Mouse (Mus musculus) liver, embryonic 12.5 days (tissue): Measurements from ENCODE around the gene Myzap. TPM values are rescaled to one million over a fixed set of nuclear protein-coding genes. Genes with fewer than 3 reads are reported as not detected.

Experiments used
- ATAC-seq: fragments of 200-750 bp; cut with Nextera tagmentation; 2 replicates; pipeline ENCODE4 v1.8.0; 2017; ENCODE audit warnings: moderate number of reproducible peaks, mild to moderate bottlenecking, moderate library complexity
- H3K27ac ChIP-seq: fragments of 300-500 bp; sonication (generic); 2 replicates; pipeline ENCODE4 v1.5.1; 2016; ENCODE audit warnings: mild to moderate bottlenecking
- H3K27me3 ChIP-seq: fragments of 300-500 bp; sonication (generic); replicated peaks from 2 replicates; pipeline ENCODE4 v1.6.1; 2016; ENCODE audit warnings: mild to moderate bottlenecking, moderate library complexity
- H3K36me3 ChIP-seq: fragments of 300-500 bp; sonication (generic); 2 replicates; pipeline ENCODE4 v1.6.1; 2016; ENCODE audit warnings: mild to moderate bottlenecking, moderate library complexity
- H3K4me1 ChIP-seq: fragments of 300-500 bp; sonication (generic); 2 replicates; pipeline ENCODE4 v1.6.1; 2016
- H3K4me2 ChIP-seq: fragments of 300-500 bp; sonication (generic); 2 replicates; pipeline ENCODE4 v1.6.1; 2016; ENCODE audit warnings: mild to moderate bottlenecking, moderate library complexity
- H3K4me3 ChIP-seq: fragments of 300-500 bp; sonication (generic); 2 replicates; pipeline ENCODE4 v1.5.1; 2016; ENCODE audit warnings: mild to moderate bottlenecking, moderate library complexity
- H3K9ac ChIP-seq: fragments of 300-500 bp; sonication (generic); 2 replicates; pipeline ENCODE4 v1.6.1; 2016; ENCODE audit warnings: mild to moderate bottlenecking, moderate library complexity
- H3K9me3 ChIP-seq: fragments of 300-500 bp; sonication (generic); replicated peaks from 2 replicates; pipeline ENCODE4 v1.6.1; 2016; ENCODE audit warnings: mild to moderate bottlenecking, moderate library complexity
- WGBS: fragments of 180-500 bp; shearing (Covaris S2); methylation state at CpG from one replicate; pipeline ENCODE4 v1.1.7; 2016; ENCODE audit not compliant: insufficient replicate concordance; 5-methylcytosine and 5-hydroxymethylcytosine counted together
- polyA plus RNA-seq: library from polyadenylated mRNA; unstranded; fragments of >200 nt; fragmentation: Nextera tagmentation; extraction: Ambion mirVana; gene quantifications from 2 replicates; pipeline ENCODE4 v1.2.1, GENCODE M21; 2016

Myzap gene
- polyA plus RNA-seq: 4.4 TPM in 2 replicates

GRCm38 (mm10) chr9:71591938-71592548 is at the start of gene Myzap:
Gene Myzap (minus strand): TSS chr9:71592360.
- Histone ChIP-seq H3K9ac (peak within 1 kb of the TSS; percentile 60; the same call in 1 of the 2 replicates), H3K27ac (no peak within 1 kb of the TSS), H3K4me1 (peaks cover 25% of the 10 kb centered on the region; the same call in 1 of the 2 replicates), H3K4me2 (peak within 1 kb of the TSS; percentile 79), H3K9me3 (no peaks in the 10 kb centered on the region), H3K36me3 (no peaks in the 10 kb centered on the region), H3K27me3 (peaks cover 29% of the 10 kb centered on the region), H3K4me3 (peak within 1 kb of the TSS; percentile 57)
- WGBS: 2% methylated on average over 29 of the region's 29 CpGs
- peak; percentile 83 for ATAC-seq

- H3K9me3 ChIP-seq: peaks cover 6% of the 10 kb centered on the region; the same call in 1 of the 2 replicates
- no peaks in the 10 kb centered on the region for H3K4me1 ChIP-seq
- no peak overlapping the region for H3K27ac ChIP-seq
- peaks cover 6% of the 10 kb centered on the region for H3K36me3 ChIP-seq
- H3K9ac ChIP-seq: no peak overlapping the region
- H3K4me2 ChIP-seq: no peak overlapping the region
- no peaks in the 10 kb centered on the region for H3K27me3 ChIP-seq
- no peak overlapping the region for H3K4me3 ChIP-seq
- 64% methylated on average over 4 of the region's 4 CpGs for WGBS
- no peak for ATAC-seq
These were observed 48.3 kb upstream of the Myzap start for GRCm38 (mm10) chr9:71640361-71640927.

DNA sequence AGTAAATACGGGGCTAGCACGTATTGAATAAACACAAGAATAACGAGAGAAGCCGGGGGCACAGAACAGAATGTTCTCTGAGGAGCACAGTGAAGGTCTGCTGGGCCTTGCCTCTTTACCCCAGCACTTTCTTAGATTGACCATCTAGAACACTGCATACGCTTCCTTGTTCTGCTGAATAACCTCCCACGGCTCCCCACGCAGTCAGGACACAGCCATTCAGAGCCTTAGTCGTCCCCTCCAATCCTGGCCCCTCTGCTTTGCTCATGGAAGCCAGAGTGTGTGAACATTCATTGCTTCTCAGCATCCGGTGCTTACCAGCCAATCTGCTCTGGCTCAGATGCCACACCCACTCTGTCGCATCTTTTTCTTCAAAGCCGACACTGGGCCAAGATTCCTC is 46.0 kb upstream of the Myzap start:
- Histone ChIP-seq H3K36me3 (peaks cover 9% of the 10 kb centered on the region), H3K4me3 (no peak overlapping the region), H3K4me2 (no peak overlapping the region), H3K9ac (no peak overlapping the region), H3K4me1 (no peaks in the 10 kb centered on the region), H3K9me3 (peaks cover 12% of the 10 kb centered on the region), H3K27me3 (no peaks in the 10 kb centered on the region), H3K27ac (no peak overlapping the region)
- 69% methylated on average over 11 of the region's 11 CpGs for WGBS
- ATAC-seq: no peak

- no peak overlapping the region for H3K9ac ChIP-seq
- no peaks in the 10 kb centered on the region for H3K4me1 ChIP-seq
- H3K27ac ChIP-seq: no peak overlapping the region
- H3K27me3 ChIP-seq: no peaks in the 10 kb centered on the region
- no peak for ATAC-seq
- WGBS: 77% methylated on average over 1 of the region's 1 CpGs
- H3K9me3 ChIP-seq: peaks cover 6% of the 10 kb centered on the region; the same call in 1 of the 2 replicates
- no peak overlapping the region for H3K4me2 ChIP-seq
- H3K4me3 ChIP-seq: no peak overlapping the region
- peaks cover 3% of the 10 kb centered on the region for H3K36me3 ChIP-seq
These were observed 44.7 kb upstream of the Myzap start for GRCm38 (mm10) chr9:71636854-71637253.

DNA sequence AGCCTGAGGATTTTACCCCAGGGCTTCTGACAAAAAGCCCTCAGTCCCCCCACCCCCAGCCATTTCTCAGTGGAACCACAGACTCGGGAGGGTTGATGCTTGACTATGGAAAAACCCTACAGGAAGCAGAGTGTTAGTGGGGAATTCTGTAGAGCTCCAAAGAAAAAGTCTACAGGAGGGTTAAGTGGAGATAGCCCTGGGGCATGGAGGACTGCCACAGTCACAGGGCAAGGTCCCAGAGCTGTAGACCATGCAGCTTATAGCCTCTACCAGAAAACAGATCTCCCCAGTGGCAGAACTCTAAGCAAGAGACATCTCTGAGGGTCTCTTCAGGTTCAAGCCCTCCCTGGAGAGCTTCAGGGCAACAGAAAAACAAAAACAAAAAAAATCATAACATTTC is 43.5 kb upstream of the Myzap start:
- no peak overlapping the region for H3K4me2 ChIP-seq
- H3K4me3 ChIP-seq: no peak overlapping the region
- no peaks in the 10 kb centered on the region for H3K4me1 ChIP-seq
- H3K27ac ChIP-seq: no peak overlapping the region
- peaks cover 3% of the 10 kb centered on the region for H3K36me3 ChIP-seq
- no peak overlapping the region for H3K9ac ChIP-seq
- no peak for ATAC-seq
- peaks cover 6% of the 10 kb centered on the region; the same call in 1 of the 2 replicates for H3K9me3 ChIP-seq
- 46% methylated on average over 1 of the region's 1 CpGs for WGBS
- no peaks in the 10 kb centered on the region for H3K27me3 ChIP-seq

DNA sequence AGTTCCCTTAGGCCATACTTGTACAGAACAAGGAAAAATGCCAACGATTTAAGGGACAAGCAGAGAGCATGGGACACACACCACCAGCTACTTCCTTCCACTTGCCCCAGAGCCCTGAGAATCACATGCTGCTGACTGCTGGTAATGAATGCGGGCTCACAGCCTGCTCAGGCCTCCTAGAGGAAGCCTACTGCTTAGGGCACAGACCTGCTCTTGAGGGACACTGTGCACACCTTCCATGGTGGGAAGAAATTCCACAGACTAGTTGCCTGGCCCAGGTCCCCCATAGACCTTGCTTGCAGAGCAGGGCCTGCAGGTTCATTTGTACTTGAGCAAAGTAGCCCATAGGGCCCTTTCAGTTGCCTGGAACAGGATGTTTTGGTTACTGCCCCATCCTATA is 42.8 kb upstream of the Myzap start:
- no peak for ATAC-seq
- 58% methylated on average over 2 of the region's 2 CpGs for WGBS
- peaks cover 3% of the 10 kb centered on the region for H3K36me3 ChIP-seq

DNA sequence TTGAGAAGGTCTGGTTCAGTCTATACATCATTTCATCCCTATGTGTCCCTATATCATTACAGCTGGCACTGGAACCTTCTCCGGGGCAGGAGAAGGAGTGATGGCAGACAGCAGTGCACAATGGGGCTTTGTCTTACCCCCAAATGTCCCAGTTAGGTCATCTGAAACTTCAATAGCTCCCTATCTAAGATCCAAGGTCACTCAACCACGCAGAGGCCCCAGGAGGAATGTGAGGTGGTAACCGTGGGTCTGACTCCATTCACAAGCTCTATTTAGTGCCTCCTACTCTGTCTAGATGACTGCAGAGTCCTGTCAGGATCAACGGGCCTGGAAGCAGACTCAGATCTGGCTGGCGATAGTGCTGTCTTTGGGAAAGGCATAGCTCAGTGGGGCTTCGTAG is 36.8 kb upstream of the Myzap start:
- no peak overlapping the region for H3K4me2 ChIP-seq
- no peaks in the 10 kb centered on the region for H3K27me3 ChIP-seq
- ATAC-seq: no peak
- H3K27ac ChIP-seq: no peak overlapping the region
- H3K9ac ChIP-seq: no peak overlapping the region
- H3K4me1 ChIP-seq: no peaks in the 10 kb centered on the region
- H3K9me3 ChIP-seq: peaks cover 3% of the 10 kb centered on the region; the same call in 1 of the 2 replicates
- no peak overlapping the region for H3K4me3 ChIP-seq
- WGBS: 66% methylated on average over 6 of the region's 6 CpGs
- no peaks in the 10 kb centered on the region; the same call in 1 of the 2 replicates for H3K36me3 ChIP-seq

More for the DNA sequence above, 42.8 kb upstream of the Myzap start:
- Histone ChIP-seq H3K4me2 (no peak overlapping the region), H3K27me3 (no peaks in the 10 kb centered on the region), H3K4me3 (no peak overlapping the region), H3K9ac (no peak overlapping the region), H3K27ac (no peak overlapping the region), H3K9me3 (peaks cover 6% of the 10 kb centered on the region; the same call in 1 of the 2 replicates), H3K4me1 (no peaks in the 10 kb centered on the region)

GRCm38 (mm10) chr9:71628286-71628685 is 36.1 kb upstream of the Myzap start:
- no peak overlapping the region for H3K4me2 ChIP-seq
- no peaks in the 10 kb centered on the region for H3K27me3 ChIP-seq
- ATAC-seq: no peak
- H3K9ac ChIP-seq: no peak overlapping the region
- 66% methylated on average over 6 of the region's 6 CpGs for WGBS
- H3K27ac ChIP-seq: no peak overlapping the region
- H3K9me3 ChIP-seq: no peaks in the 10 kb centered on the region
- no peak overlapping the region for H3K4me3 ChIP-seq
- H3K36me3 ChIP-seq: no peaks in the 10 kb centered on the region
- no peaks in the 10 kb centered on the region for H3K4me1 ChIP-seq

- Histone ChIP-seq H3K9ac (no peak overlapping the region), H3K4me3 (no peak overlapping the region), H3K9me3 (no peaks in the 10 kb centered on the region), H3K4me1 (no peaks in the 10 kb centered on the region), H3K36me3 (no peaks in the 10 kb centered on the region), H3K27me3 (no peaks in the 10 kb centered on the region), H3K4me2 (no peak overlapping the region), H3K27ac (no peak overlapping the region)
- WGBS: 62% methylated on average over 6 of the region's 6 CpGs
- no peak for ATAC-seq
These were observed 33.8 kb upstream of the Myzap start for GRCm38 (mm10) chr9:71625961-71626360.

- WGBS: 31% methylated on average over 10 of the region's 10 CpGs
- no peak for ATAC-seq
- no peaks in the 10 kb centered on the region for H3K4me1 ChIP-seq
- H3K27ac ChIP-seq: no peak overlapping the region
- no peaks in the 10 kb centered on the region for H3K9me3 ChIP-seq
- H3K9ac ChIP-seq: no peak overlapping the region
- no peaks in the 10 kb centered on the region for H3K27me3 ChIP-seq
- no peak overlapping the region for H3K4me2 ChIP-seq
- no peaks in the 10 kb centered on the region for H3K36me3 ChIP-seq
- H3K4me3 ChIP-seq: no peak overlapping the region
These were observed 32.8 kb upstream of the Myzap start for GRCm38 (mm10) chr9:71624793-71625495.

DNA sequence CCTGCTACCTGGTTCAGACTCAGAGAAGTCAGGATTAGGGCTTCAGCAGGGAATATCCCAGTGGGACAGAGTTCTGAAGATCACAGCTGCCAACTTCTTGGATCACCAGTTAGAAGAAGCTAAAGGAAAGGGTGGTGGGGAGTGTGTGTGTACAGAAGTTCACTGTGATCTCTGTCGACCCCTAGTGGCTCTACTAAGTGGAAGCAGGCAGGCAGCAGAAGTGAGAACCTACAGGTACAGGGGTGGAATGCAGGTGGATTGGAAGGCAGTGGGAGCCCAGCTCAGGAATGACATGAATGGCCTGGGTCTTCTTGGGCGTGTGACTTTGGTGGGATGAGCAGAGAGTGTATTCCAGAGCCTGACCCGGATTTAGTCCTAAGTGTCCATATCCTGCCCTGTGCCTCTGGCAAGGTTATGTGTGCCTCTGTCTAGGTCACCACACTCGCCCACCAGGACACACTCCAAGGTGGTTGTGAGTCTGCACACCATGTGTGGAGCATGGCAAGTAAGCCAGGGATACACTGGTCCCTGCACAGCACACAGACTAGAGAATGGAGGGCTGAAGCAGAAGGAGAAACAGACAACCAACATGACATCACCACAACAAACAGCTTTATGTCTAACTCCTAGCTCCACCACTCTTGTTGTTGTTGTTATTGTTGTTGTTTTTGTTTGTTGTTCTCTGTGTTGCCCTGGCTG is 31.9 kb upstream of the Myzap start:
- H3K9me3 ChIP-seq: no peaks in the 10 kb centered on the region
- no peak overlapping the region for H3K9ac ChIP-seq
- 31% methylated on average over 4 of the region's 4 CpGs for WGBS
- H3K4me1 ChIP-seq: no peaks in the 10 kb centered on the region
- no peak overlapping the region for H3K27ac ChIP-seq
- ATAC-seq: no peak
- no peaks in the 10 kb centered on the region for H3K27me3 ChIP-seq
- no peak overlapping the region for H3K4me3 ChIP-seq
- H3K4me2 ChIP-seq: no peak overlapping the region
- no peaks in the 10 kb centered on the region for H3K36me3 ChIP-seq

DNA sequence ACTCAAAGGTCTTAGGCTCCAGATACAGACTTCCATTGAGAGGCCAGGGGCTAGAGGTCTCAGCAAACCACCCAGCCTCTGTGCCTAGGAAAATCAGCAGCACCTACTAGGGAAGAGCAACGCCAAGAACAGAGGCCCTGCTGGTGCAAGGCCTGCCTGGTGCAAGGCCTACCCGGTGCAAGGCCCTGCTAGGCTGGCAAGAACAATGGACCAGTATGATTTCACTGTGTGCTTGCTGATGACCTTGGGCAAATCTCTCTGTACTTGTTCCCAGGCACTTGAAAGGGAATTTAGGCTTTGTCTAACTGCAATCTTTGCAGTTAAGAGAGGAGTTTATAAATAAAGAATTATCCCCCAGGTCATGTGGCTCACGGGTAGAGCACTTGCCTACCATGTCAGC is 30.4 kb upstream of the Myzap start:
- H3K9ac ChIP-seq: no peak overlapping the region
- H3K36me3 ChIP-seq: no peaks in the 10 kb centered on the region
- H3K9me3 ChIP-seq: no peaks in the 10 kb centered on the region
- H3K4me2 ChIP-seq: no peak overlapping the region
- WGBS: 65% methylated on average over 3 of the region's 3 CpGs
- ATAC-seq: no peak
- no peaks in the 10 kb centered on the region for H3K4me1 ChIP-seq
- no peak overlapping the region for H3K27ac ChIP-seq
- no peak overlapping the region for H3K4me3 ChIP-seq
- H3K27me3 ChIP-seq: no peaks in the 10 kb centered on the region
